Mouse (Mus musculus): ENCODE results near the gene Cep295nl. TPM values are rescaled to one million over a fixed set of nuclear protein-coding genes. Genes with fewer than 3 reads are reported as not detected.

The Cep295nl gene
- polyA plus RNA-seq, 1 experiment from 2014 or later = 0.20 TPM

- Histone ChIP-seq H3K4me3 (ENCODE audit: low read length) (no peak overlapping the region), H3K27me3 (replicated peaks; ENCODE audit: control insufficient read depth, insufficient read depth, low read length) (no peaks in the 10 kb centered on the region), H3K27ac (ENCODE audit: low read length) (no peak overlapping the region), H3K9me3 (ENCODE audit: control insufficient read depth, low read length) (no peaks in the 10 kb centered on the region), H3K36me3 (ENCODE audit: control insufficient read depth, insufficient read depth, low read length) (no peaks in the 10 kb centered on the region), H3K4me2 (ENCODE audit: low read depth, low read length) (no peak overlapping the region), H3K9ac (ENCODE audit: low read depth, low read length) (no peak overlapping the region), H3K4me1 (ENCODE audit: control insufficient read depth, insufficient read depth, low read length) (peaks cover 13% of the 10 kb centered on the region)
- WGBS = 65% methylated on average over 6 of the region's 6 CpGs
- ATAC-seq = no peak
Measured at GRCm38 (mm10) chr11:118292671-118293070, 49.6 kb downstream of the Cep295nl start.

- peak within 1 kb of the TSS; percentile 86 for H3K27ac ChIP-seq (ENCODE audit: low read length)
- peaks cover 15% of the 10 kb centered on the region for H3K4me1 ChIP-seq (ENCODE audit: control insufficient read depth, insufficient read depth, low read length)
- ATAC-seq = peak; percentile 99
- H3K9me3 ChIP-seq (ENCODE audit: control insufficient read depth, low read length) = no peaks in the 10 kb centered on the region
- H3K9ac ChIP-seq (ENCODE audit: low read depth, low read length) = peak within 1 kb of the TSS; percentile 87
- peak within 1 kb of the TSS; percentile 86 for H3K4me2 ChIP-seq (ENCODE audit: low read depth, low read length)
- H3K36me3 ChIP-seq (ENCODE audit: control insufficient read depth, insufficient read depth, low read length) = peaks cover 16% of the 10 kb centered on the region
- under 1% methylated on average over 68 of the region's 68 CpGs for WGBS
- H3K4me3 ChIP-seq (ENCODE audit: low read length) = peak within 1 kb of the TSS; percentile 78
- H3K27me3 ChIP-seq (replicated peaks; ENCODE audit: control insufficient read depth, insufficient read depth, low read length) = no peaks in the 10 kb centered on the region
Measured at GRCm38 (mm10) chr11:118289999-118290889, 52.1 kb downstream of the Cep295nl start, which contains the start of gene Usp36. Gene Usp36 (minus strand): TSS chr11:118290244.

DNA sequence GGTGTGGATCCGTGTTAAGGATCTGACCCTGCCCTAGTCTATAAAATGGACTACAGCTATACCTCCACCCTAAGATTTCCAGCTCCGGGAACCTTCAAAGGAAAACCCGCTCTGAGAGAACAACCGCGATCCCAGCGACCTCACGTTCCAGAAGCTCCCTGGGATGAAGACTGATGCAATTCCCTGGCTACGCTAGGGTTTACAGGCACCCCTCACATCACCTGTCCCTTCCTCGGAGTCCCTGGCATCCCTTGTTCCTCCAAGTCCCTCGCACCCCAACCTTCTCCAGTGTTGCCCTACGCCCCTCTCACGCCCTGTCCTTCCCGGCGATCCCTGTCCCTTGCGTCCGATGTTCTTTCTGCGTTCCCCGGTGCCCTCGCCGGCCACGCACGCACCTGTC is 52.7 kb downstream of the Cep295nl start:
- no peaks in the 10 kb centered on the region for H3K9me3 ChIP-seq (ENCODE audit: control insufficient read depth, low read length)
- peak overlapping the region; percentile 74 for H3K27ac ChIP-seq (ENCODE audit: low read length)
- no peak for ATAC-seq
- under 1% methylated on average over 22 of the region's 22 CpGs for WGBS
- H3K9ac ChIP-seq (ENCODE audit: low read depth, low read length) = peak overlapping the region; percentile 87
- H3K4me1 ChIP-seq (ENCODE audit: control insufficient read depth, insufficient read depth, low read length) = peaks cover 15% of the 10 kb centered on the region
- no peaks in the 10 kb centered on the region for H3K27me3 ChIP-seq (replicated peaks; ENCODE audit: control insufficient read depth, insufficient read depth, low read length)
- H3K4me3 ChIP-seq (ENCODE audit: low read length) = peak overlapping the region; percentile 78
- peaks cover 21% of the 10 kb centered on the region for H3K36me3 ChIP-seq (ENCODE audit: control insufficient read depth, insufficient read depth, low read length)
- peak overlapping the region; percentile 69 for H3K4me2 ChIP-seq (ENCODE audit: low read depth, low read length)

GRCm38 (mm10) chr11:118289037-118289511 is 53.2 kb downstream of the Cep295nl start:
- H3K9ac ChIP-seq (ENCODE audit: low read depth, low read length) = peak overlapping the region; percentile 87
- H3K36me3 ChIP-seq (ENCODE audit: control insufficient read depth, insufficient read depth, low read length) = peaks cover 25% of the 10 kb centered on the region
- H3K4me2 ChIP-seq (ENCODE audit: low read depth, low read length) = peak overlapping the region; percentile 69
- H3K4me1 ChIP-seq (ENCODE audit: control insufficient read depth, insufficient read depth, low read length) = peaks cover 15% of the 10 kb centered on the region
- no peaks in the 10 kb centered on the region for H3K27me3 ChIP-seq (replicated peaks; ENCODE audit: control insufficient read depth, insufficient read depth, low read length)
- H3K9me3 ChIP-seq (ENCODE audit: control insufficient read depth, low read length) = no peaks in the 10 kb centered on the region
- H3K4me3 ChIP-seq (ENCODE audit: low read length) = peak overlapping the region; percentile 78
- ATAC-seq = no peak
- 0 out of 2 replicates have a peak overlapping the region, but pooled peaks have one; percentile 74 for H3K27ac ChIP-seq (ENCODE audit: low read length)
- 1% methylated on average over 16 of the region's 16 CpGs for whole genome bisulfite sequencing

DNA sequence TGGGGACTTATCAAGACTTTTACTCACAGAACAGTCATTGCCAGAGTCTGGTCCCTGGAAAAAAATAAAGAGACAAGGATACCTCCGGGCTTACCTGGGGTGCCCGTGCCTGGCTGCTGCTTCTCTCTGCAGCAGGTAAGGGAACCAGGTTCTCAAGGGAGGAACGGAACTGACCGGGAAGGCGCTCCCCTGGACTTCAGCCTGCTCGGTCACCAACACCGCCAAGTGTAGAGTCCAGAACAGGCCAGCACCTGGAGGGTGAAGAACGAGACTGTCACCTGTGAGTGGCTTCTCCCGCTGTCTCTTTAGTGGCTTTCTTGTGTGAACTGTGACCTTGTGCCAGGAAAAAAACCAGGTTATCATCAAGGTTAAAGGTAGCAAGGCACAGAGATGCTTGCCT is 54.7 kb downstream of the Cep295nl start:
- H3K9me3 ChIP-seq (ENCODE audit: control insufficient read depth, low read length) = no peaks in the 10 kb centered on the region
- H3K27ac ChIP-seq (ENCODE audit: low read length) = no peak overlapping the region
- H3K4me1 ChIP-seq (ENCODE audit: control insufficient read depth, insufficient read depth, low read length) = peaks cover 15% of the 10 kb centered on the region
- 92% methylated on average over 9 of the region's 9 CpGs for WGBS
- H3K9ac ChIP-seq (ENCODE audit: low read depth, low read length) = no peak overlapping the region
- peaks cover 27% of the 10 kb centered on the region for H3K36me3 ChIP-seq (ENCODE audit: control insufficient read depth, insufficient read depth, low read length)
- no peaks in the 10 kb centered on the region for H3K27me3 ChIP-seq (replicated peaks; ENCODE audit: control insufficient read depth, insufficient read depth, low read length)
- H3K4me3 ChIP-seq (ENCODE audit: low read length) = no peak overlapping the region
- no peak for ATAC-seq
- H3K4me2 ChIP-seq (ENCODE audit: low read depth, low read length) = no peak overlapping the region

DNA sequence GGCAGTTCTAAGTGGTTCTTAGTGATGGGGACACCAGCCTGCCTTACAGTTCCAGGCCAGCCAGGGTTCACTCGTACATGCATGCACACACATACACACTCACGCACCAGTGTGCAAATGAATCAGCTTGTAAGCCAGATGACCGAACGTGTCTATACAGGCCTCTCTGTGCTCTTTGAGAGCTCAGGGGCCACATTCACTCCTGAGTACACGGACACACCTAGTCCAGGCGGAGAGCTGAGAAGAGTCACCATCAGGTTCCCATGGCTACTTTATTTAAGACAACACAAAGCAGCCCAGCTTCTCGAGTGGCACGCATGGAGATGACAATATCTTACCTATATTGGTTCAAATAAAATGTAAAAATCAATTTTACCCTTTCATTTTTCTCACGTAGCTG is 55.9 kb downstream of the Cep295nl start:
- 76% methylated on average over 9 of the region's 9 CpGs for WGBS
- no peak for ATAC-seq
- Histone ChIP-seq H3K27ac (ENCODE audit: low read length) (no peak overlapping the region), H3K27me3 (replicated peaks; ENCODE audit: control insufficient read depth, insufficient read depth, low read length) (no peaks in the 10 kb centered on the region), H3K4me3 (ENCODE audit: low read length) (no peak overlapping the region), H3K4me2 (ENCODE audit: low read depth, low read length) (no peak overlapping the region), H3K4me1 (ENCODE audit: control insufficient read depth, insufficient read depth, low read length) (peaks cover 15% of the 10 kb centered on the region), H3K9ac (ENCODE audit: low read depth, low read length) (no peak overlapping the region), H3K36me3 (ENCODE audit: control insufficient read depth, insufficient read depth, low read length) (peaks cover 35% of the 10 kb centered on the region), H3K9me3 (ENCODE audit: control insufficient read depth, low read length) (no peaks in the 10 kb centered on the region)

- Histone ChIP-seq H3K9me3 (ENCODE audit: control insufficient read depth, low read length) (no peaks in the 10 kb centered on the region), H3K27me3 (replicated peaks; ENCODE audit: control insufficient read depth, insufficient read depth, low read length) (no peaks in the 10 kb centered on the region), H3K36me3 (ENCODE audit: control insufficient read depth, insufficient read depth, low read length) (peaks cover 35% of the 10 kb centered on the region), H3K4me3 (ENCODE audit: low read length) (no peak overlapping the region), H3K4me1 (ENCODE audit: control insufficient read depth, insufficient read depth, low read length) (peaks cover 14% of the 10 kb centered on the region), H3K9ac (ENCODE audit: low read depth, low read length) (no peak overlapping the region), H3K27ac (ENCODE audit: low read length) (no peak overlapping the region), H3K4me2 (ENCODE audit: low read depth, low read length) (no peak overlapping the region)
- WGBS = 93% methylated on average over 13 of the region's 13 CpGs
- no peak for ATAC-seq
Measured at GRCm38 (mm10) chr11:118285791-118286190, 56.5 kb downstream of the Cep295nl start.

Other genes with a start within 250 kb of the Cep295nl start
- 0.09 and 0.13 TPM in 2 replicates for gene Dnah17, start 211.9 kb downstream of the Cep295nl start, polyA plus RNA-seq (2015; fragmentation: Nextera tagmentation; extraction: Ambion mirVana)
- gene Cyth1, start 93.9 kb downstream of the Cep295nl start, polyA plus RNA-seq (2015; fragmentation: Nextera tagmentation; extraction: Ambion mirVana) = 9.6 and 9.8 TPM in 2 replicates
- gene Usp36, start 52.3 kb downstream of the Cep295nl start, polyA plus RNA-seq (2015; fragmentation: Nextera tagmentation; extraction: Ambion mirVana) = 15.9 TPM in 2 replicates
- gene Timp2, start 13.2 kb upstream of the Cep295nl start, polyA plus RNA-seq (2015; fragmentation: Nextera tagmentation; extraction: Ambion mirVana) = 30.9 and 45.1 TPM in 2 replicates
- 226 and 234 TPM in 2 replicates for gene Lgals3bp, start 59.6 kb upstream of the Cep295nl start, polyA plus RNA-seq (2015; fragmentation: Nextera tagmentation; extraction: Ambion mirVana)
- 38.7 and 44.1 TPM in 2 replicates for gene Cant1, start 76.6 kb upstream of the Cep295nl start, polyA plus RNA-seq (2015; fragmentation: Nextera tagmentation; extraction: Ambion mirVana)
- gene C1qtnf1, start 85.7 kb upstream of the Cep295nl start, polyA plus RNA-seq (2015; fragmentation: Nextera tagmentation; extraction: Ambion mirVana) = 7.1 and 7.3 TPM in 2 replicates
- gene Engase, start 134.3 kb upstream of the Cep295nl start, polyA plus RNA-seq (2015; fragmentation: Nextera tagmentation; extraction: Ambion mirVana) = 13.5 and 17.8 TPM in 2 replicates